Mouse (Mus musculus) forebrain, embryonic 10.5 days (tissue): ENCODE data around the gene Fnbp4. TPM values are rescaled to one million over a fixed set of nuclear protein-coding genes. Genes with fewer than 3 reads are reported as not detected.

Source experiments
- DNase-seq: peaks from one replicate; pipeline ENCODE4 v3.0.0-alpha.2; 2017; ENCODE audit warnings: low spot score; ENCODE audit errors: extremely low spot score
- H3K27ac ChIP-seq: fragments of 300-500 bp; sonication (generic); 2 replicates; pipeline ENCODE4 v1.5.1; 2016; ENCODE audit warnings: mild to moderate bottlenecking
- H3K27me3 ChIP-seq: fragments of 300-500 bp; sonication (generic); 2 replicates; pipeline ENCODE4 v1.6.1; 2016; ENCODE audit warnings: mild to moderate bottlenecking; ENCODE audit not compliant: poor library complexity, severe bottlenecking
- H3K36me3 ChIP-seq: fragments of 300-500 bp; sonication (generic); replicated peaks from 2 replicates; pipeline ENCODE4 v1.6.1; 2016; ENCODE audit warnings: mild to moderate bottlenecking, moderate library complexity
- H3K4me1 ChIP-seq: fragments of 300-500 bp; sonication (generic); 2 replicates; pipeline ENCODE4 v1.6.1; 2016
- H3K4me3 ChIP-seq: fragments of 300-500 bp; sonication (generic); 2 replicates; pipeline ENCODE4 v1.5.1; 2016; ENCODE audit warnings: mild to moderate bottlenecking, moderate library complexity
- H3K9me3 ChIP-seq: fragments of 300-500 bp; sonication (generic); 2 replicates; pipeline ENCODE4 v1.6.1; 2016; ENCODE audit warnings: mild to moderate bottlenecking, moderate library complexity
- WGBS: fragments of 180-500 bp; shearing (Covaris S2); methylation state at CpG from one replicate; pipeline ENCODE4 v1.1.7; 2016; 5-methylcytosine and 5-hydroxymethylcytosine counted together
- polyA plus RNA-seq: library from polyadenylated mRNA; unstranded; fragments of >200 nt; fragmentation: Nextera tagmentation; extraction: Ambion mirVana; gene quantifications from 2 replicates; pipeline ENCODE4 v1.2.1, GENCODE M21; 2016

The Fnbp4 gene
- 109 and 118 TPM in 2 replicates for polyA plus RNA-seq

- H3K4me3 ChIP-seq, result peak within 1 kb of the TSS; percentile 93
- H3K9me3 ChIP-seq, result no peaks in the 10 kb centered on the region
- peaks cover 24% of the 10 kb centered on the region for H3K4me1 ChIP-seq
- no peaks in the 10 kb centered on the region for H3K27me3 ChIP-seq
- H3K27ac ChIP-seq, result peak within 1 kb of the TSS; percentile 98
- under 1% methylated on average over 44 of the region's 44 CpGs for WGBS
- DNase-seq, result peak; percentile 98
- H3K36me3 ChIP-seq, result peaks cover 36% of the 10 kb centered on the region
These were observed at the start of gene Fnbp4 for GRCm38 (mm10) chr2:90745053-90745678. Gene Fnbp4, plus strand, starts transcription at chr2:90745370.

- Histone ChIP-seq H3K27ac (no peak overlapping the region), H3K27me3 (no peaks in the 10 kb centered on the region), H3K9me3 (no peaks in the 10 kb centered on the region), H3K4me1 (no peaks in the 10 kb centered on the region), H3K36me3 (peaks cover 100% of the 10 kb centered on the region), H3K4me3 (no peak overlapping the region)
- DNase-seq, result no peak
- WGBS, result 94% methylated on average over 4 of the region's 4 CpGs
These were observed 44.2 kb upstream of the Fnbp4 start for GRCm38 (mm10) chr2:90700943-90701342.

GRCm38 (mm10) chr2:90708548-90708947 is 36.6 kb upstream of the Fnbp4 start:
- Histone ChIP-seq H3K4me3 (no peak overlapping the region), H3K27me3 (no peaks in the 10 kb centered on the region), H3K9me3 (no peaks in the 10 kb centered on the region), H3K36me3 (peaks cover 100% of the 10 kb centered on the region), H3K27ac (no peak overlapping the region), H3K4me1 (peaks cover 15% of the 10 kb centered on the region)
- 63% methylated on average over 1 of the region's 1 CpGs for WGBS
- no peak for DNase-seq

- Histone ChIP-seq H3K27ac (no peak overlapping the region), H3K4me3 (no peak overlapping the region), H3K4me1 (no peaks in the 10 kb centered on the region), H3K9me3 (no peaks in the 10 kb centered on the region), H3K27me3 (no peaks in the 10 kb centered on the region), H3K36me3 (peaks cover 94% of the 10 kb centered on the region)
- no peak for DNase-seq
- 89% methylated on average over 7 of the region's 7 CpGs for WGBS
These were observed 29.5 kb upstream of the Fnbp4 start for GRCm38 (mm10) chr2:90715555-90716092.

- no peaks in the 10 kb centered on the region for H3K27me3 ChIP-seq
- peaks cover 94% of the 10 kb centered on the region for H3K36me3 ChIP-seq
- DNase-seq, result no peak
- 94% methylated on average over 4 of the region's 4 CpGs for WGBS
- no peak overlapping the region for H3K27ac ChIP-seq
- H3K4me1 ChIP-seq, result no peaks in the 10 kb centered on the region
- H3K4me3 ChIP-seq, result no peak overlapping the region
- H3K9me3 ChIP-seq, result no peaks in the 10 kb centered on the region
These were observed 27.8 kb upstream of the Fnbp4 start for GRCm38 (mm10) chr2:90717366-90717765.

- 92% methylated on average over 5 of the region's 5 CpGs for WGBS
- DNase-seq, result no peak
These were observed 27.2 kb upstream of the Fnbp4 start for GRCm38 (mm10) chr2:90717948-90718347.

GRCm38 (mm10) chr2:90726818-90727217 is 18.4 kb upstream of the Fnbp4 start:
- no peak for DNase-seq
- Histone ChIP-seq H3K4me3 (no peak overlapping the region), H3K27ac (no peak overlapping the region), H3K36me3 (peaks cover 100% of the 10 kb centered on the region), H3K9me3 (no peaks in the 10 kb centered on the region), H3K27me3 (no peaks in the 10 kb centered on the region), H3K4me1 (no peaks in the 10 kb centered on the region)
- WGBS, result 94% methylated on average over 3 of the region's 3 CpGs

More at GRCm38 (mm10) chr2:90717948-90718347, 27.2 kb upstream of the Fnbp4 start:
- no peak overlapping the region for H3K27ac ChIP-seq
- no peaks in the 10 kb centered on the region for H3K4me1 ChIP-seq
- H3K4me3 ChIP-seq, result no peak overlapping the region
- peaks cover 94% of the 10 kb centered on the region for H3K36me3 ChIP-seq
- H3K9me3 ChIP-seq, result no peaks in the 10 kb centered on the region
- no peaks in the 10 kb centered on the region for H3K27me3 ChIP-seq

- Histone ChIP-seq H3K4me3 (no peak overlapping the region), H3K4me1 (no peaks in the 10 kb centered on the region), H3K36me3 (peaks cover 86% of the 10 kb centered on the region), H3K9me3 (no peaks in the 10 kb centered on the region), H3K27me3 (no peaks in the 10 kb centered on the region), H3K27ac (no peak overlapping the region)
- DNase-seq, result no peak
- 94% methylated on average over 11 of the region's 11 CpGs for WGBS
These were observed 9.8 kb upstream of the Fnbp4 start for GRCm38 (mm10) chr2:90735326-90735725.

GRCm38 (mm10) chr2:90738801-90739200 is 6.4 kb upstream of the Fnbp4 start:
- 94% methylated on average over 3 of the region's 3 CpGs for WGBS
- no peak for DNase-seq
- Histone ChIP-seq H3K4me1 (no peaks in the 10 kb centered on the region), H3K36me3 (peaks cover 51% of the 10 kb centered on the region), H3K27ac (no peak overlapping the region), H3K4me3 (no peak overlapping the region), H3K27me3 (no peaks in the 10 kb centered on the region), H3K9me3 (no peaks in the 10 kb centered on the region)

GRCm38 (mm10) chr2:90739327-90739726 is 5.8 kb upstream of the Fnbp4 start:
- H3K36me3 ChIP-seq, result peaks cover 47% of the 10 kb centered on the region
- H3K27ac ChIP-seq, result no peak overlapping the region
- H3K4me1 ChIP-seq, result peaks cover 2% of the 10 kb centered on the region; the same call in 1 of the 2 replicates
- no peaks in the 10 kb centered on the region for H3K27me3 ChIP-seq
- H3K9me3 ChIP-seq, result no peaks in the 10 kb centered on the region
- 85% methylated on average over 3 of the region's 3 CpGs for WGBS
- no peak for DNase-seq
- H3K4me3 ChIP-seq, result no peak overlapping the region

- no peaks in the 10 kb centered on the region for H3K9me3 ChIP-seq
- no peak for DNase-seq
- WGBS, result 85% methylated on average over 5 of the region's 5 CpGs
- H3K27me3 ChIP-seq, result no peaks in the 10 kb centered on the region
- H3K4me3 ChIP-seq, result no peak overlapping the region
- peaks cover 42% of the 10 kb centered on the region for H3K36me3 ChIP-seq
- no peak overlapping the region for H3K27ac ChIP-seq
- peaks cover 8% of the 10 kb centered on the region; the same call in 1 of the 2 replicates for H3K4me1 ChIP-seq
These were observed 5.2 kb upstream of the Fnbp4 start for GRCm38 (mm10) chr2:90739921-90740320.

- no peaks in the 10 kb centered on the region for H3K9me3 ChIP-seq
- WGBS, result 67% methylated on average over 12 of the region's 12 CpGs
- H3K27me3 ChIP-seq, result no peaks in the 10 kb centered on the region
- H3K36me3 ChIP-seq, result peaks cover 32% of the 10 kb centered on the region
- H3K4me1 ChIP-seq, result peaks cover 24% of the 10 kb centered on the region
- no peak for DNase-seq
- peak overlapping the region; percentile 93 for H3K4me3 ChIP-seq
- peak overlapping the region; percentile 98 for H3K27ac ChIP-seq
These were observed 701 bp upstream of the Fnbp4 start for GRCm38 (mm10) chr2:90744285-90745052.
